Mouse (Mus musculus) heart, adult 2 months (tissue): ENCODE data around the gene Bcap31. TPM values are rescaled to one million over a fixed set of nuclear protein-coding genes. Genes with fewer than 3 reads are reported as not detected.

Source experiments
- DNase-seq, 2 experiments: peaks; one replicate each; pipeline ENCODE4 v3.0.0; 2021
- H3K27ac ChIP-seq: fragments of 200-600 bp; 2 replicates; pipeline ENCODE4 v1.8.1; 2022
- H3K27me3 ChIP-seq: fragments of 200-500 bp; 2 replicates; pipeline ENCODE4 v1.6.1; 2012; ENCODE audit warnings: mild to moderate bottlenecking, low read length, inconsistent platforms, mixed read lengths; ENCODE audit not compliant: control insufficient read depth, insufficient read depth
- H3K36me3 ChIP-seq: fragments of 200-500 bp; 2 replicates; pipeline ENCODE4 v1.6.1; 2012; ENCODE audit warnings: low read length, inconsistent platforms; ENCODE audit not compliant: control insufficient read depth, insufficient read depth
- H3K4me1 ChIP-seq: fragments of 200-500 bp; 2 replicates; pipeline ENCODE4 v1.6.1; 2011; ENCODE audit warnings: low read length; ENCODE audit not compliant: control insufficient read depth, insufficient read depth
- H3K4me3 ChIP-seq: fragments of 200-600 bp; 2 replicates; pipeline ENCODE4 v1.8.1; 2022
- H3K79me2 ChIP-seq: fragments of 200-500 bp; replicated peaks from 2 replicates; pipeline ENCODE4 v1.6.1; 2012; ENCODE audit warnings: mild to moderate bottlenecking, inconsistent platforms, low read length, moderate library complexity, mixed read lengths; ENCODE audit not compliant: control insufficient read depth, insufficient read depth
- H3K9ac ChIP-seq: fragments of 200-500 bp; 2 replicates; pipeline ENCODE4 v1.6.1; 2012; ENCODE audit warnings: low read depth, mild to moderate bottlenecking, control low read depth, inconsistent platforms, low read length, mixed read lengths
- CTCF ChIP-seq: fragments of 200-600 bp; IDR thresholded peaks from 2 replicates; pipeline ENCODE4 v1.8.1; 2022; ENCODE audit warnings: antibody characterized with exemption, mild to moderate bottlenecking, moderate library complexity
- EP300 ChIP-seq: fragments of 200-500 bp; IDR thresholded peaks from 2 replicates; pipeline ENCODE4 v1.6.1; 2011; ENCODE audit warnings: low read depth, low read length, control low read depth; ENCODE audit not compliant: insufficient read depth
- POLR2A ChIP-seq: fragments of 200-500 bp; IDR thresholded peaks from 2 replicates; pipeline ENCODE4 v1.6.1; 2011; ENCODE audit warnings: mild to moderate bottlenecking, low read depth, low read length, control low read depth; ENCODE audit not compliant: insufficient read depth
- WGBS: fragments of 180-500 bp; shearing (Covaris S2); methylation state at CpG from one replicate; pipeline ENCODE4 v1.1.7; 2018; 5-methylcytosine and 5-hydroxymethylcytosine counted together
- intact Hi-C: fragments of 180-260 bp; cut with DNase I; formaldehyde crosslinking; loops from one replicate; pipeline ENCODE4 v1.15.1; 2025
- polyA plus RNA-seq: library from polyadenylated mRNA; depleted of rRNA; stranded (reverse); fragments of >200 nt; gene quantifications from 2 replicates; pipeline ENCODE4 v1.2.3, GENCODE M21; 2012
- total RNA-seq, 2 experiments: library from RNA; stranded (reverse); gene quantifications; 2 replicates each; pipeline ENCODE4 v1.2.3; 2021

Gene Bcap31
- total and polyA plus RNA-seq, 3 experiments = 43.1 to 79.5 (median 71.8) TPM

GRCm38 (mm10) chrX:73690917-73691629, 24.9 kb downstream of the Bcap31 start:
- H3K9ac ChIP-seq = peak overlapping the region; percentile 54
- intact Hi-C loops = loop anchor here (2.0 to 5.0 kb wide), 2 partner anchors 16 to 639 kb away; no protein-coding TSS in a partner anchor
- H3K27me3 ChIP-seq = no peaks in the 10 kb centered on the region
- H3K79me2 ChIP-seq = no peaks in the 10 kb centered on the region
- 0 out of 2 replicates have a peak, but pooled peaks cover under 1% of the 10 kb centered on the region for H3K36me3 ChIP-seq
- 49% methylated on average over 5 of the region's 5 CpGs for WGBS
- peak; percentile 81 for TF ChIP-seq CTCF
- TF ChIP-seq EP300 = 0 out of 2 replicates have a peak, but pooled peaks have one; percentile 18
- TF ChIP-seq POLR2A = 0 out of 2 replicates have a peak, but pooled peaks have one; percentile 24
- peak; percentile 58 to 63 for DNase-seq
- H3K27ac ChIP-seq = peak overlapping the region; percentile 66
- peaks cover 4% of the 10 kb centered on the region for H3K4me1 ChIP-seq
- no peak overlapping the region for H3K4me3 ChIP-seq

- Histone ChIP-seq H3K27ac (peak overlapping the region; percentile 74), H3K27me3 (no peaks in the 10 kb centered on the region), H3K79me2 (no peaks in the 10 kb centered on the region), H3K36me3 (peaks cover 6% of the 10 kb centered on the region; the same call in 1 of the 2 replicates), H3K4me3 (no peak overlapping the region), H3K9ac (no peak overlapping the region), H3K4me1 (peaks cover 6% of the 10 kb centered on the region)
- WGBS = 40% methylated on average over 3 of the region's 3 CpGs
- peak in 1 of 2 experiments; percentile 50 for DNase-seq
- intact Hi-C loops = no loop called here
- no peak for TF ChIP-seq CTCF
- TF ChIP-seq POLR2A = no peak
- no peak for TF ChIP-seq EP300
Observed at GRCm38 (mm10) chrX:73685629-73686028, 30.3 kb downstream of the Bcap31 start.

- peak overlapping the region; percentile 74 for H3K27ac ChIP-seq
Observed at GRCm38 (mm10) chrX:73684978-73685377, 31.0 kb downstream of the Bcap31 start.

GRCm38 (mm10) chrX:73684156-73684555, 31.8 kb downstream of the Bcap31 start:
- WGBS = 85% methylated on average over 2 of the region's 2 CpGs
- TF ChIP-seq CTCF (no peak), POLR2A (no peak), EP300 (no peak)
- Histone ChIP-seq H3K27ac (no peak overlapping the region), H3K27me3 (no peaks in the 10 kb centered on the region), H3K9ac (no peak overlapping the region), H3K4me1 (peaks cover 6% of the 10 kb centered on the region), H3K79me2 (no peaks in the 10 kb centered on the region), H3K4me3 (no peak overlapping the region), H3K36me3 (peaks cover 6% of the 10 kb centered on the region; the same call in 1 of the 2 replicates)
- no peak for DNase-seq
- intact Hi-C loops = no loop called here

More at GRCm38 (mm10) chrX:73684978-73685377, 31.0 kb downstream of the Bcap31 start:
- no peaks in the 10 kb centered on the region for H3K79me2 ChIP-seq
- H3K9ac ChIP-seq = no peak overlapping the region
- H3K4me3 ChIP-seq = no peak overlapping the region
- intact Hi-C loops = no loop called here
- DNase-seq = no peak
- TF ChIP-seq POLR2A = no peak
- no peak for TF ChIP-seq CTCF
- TF ChIP-seq EP300 = no peak
- no peaks in the 10 kb centered on the region for H3K27me3 ChIP-seq
- H3K4me1 ChIP-seq = peaks cover 6% of the 10 kb centered on the region
- peaks cover 6% of the 10 kb centered on the region; the same call in 1 of the 2 replicates for H3K36me3 ChIP-seq

GRCm38 (mm10) chrX:73676668-73677067, 39.3 kb downstream of the Bcap31 start:
- Histone ChIP-seq H3K4me3 (no peak overlapping the region), H3K9ac (no peak overlapping the region)
- WGBS = 83% methylated on average over 4 of the region's 4 CpGs

GRCm38 (mm10) chrX:73675231-73675630, 40.7 kb downstream of the Bcap31 start:
- Histone ChIP-seq H3K4me1 (peaks cover 4% of the 10 kb centered on the region), H3K36me3 (peaks cover 2% of the 10 kb centered on the region; the same call in 1 of the 2 replicates), H3K27me3 (no peaks in the 10 kb centered on the region), H3K9ac (peak overlapping the region; percentile 95; the same call in 1 of the 2 replicates), H3K4me3 (peak overlapping the region; percentile 57; the same call in 1 of the 2 replicates), H3K79me2 (no peaks in the 10 kb centered on the region), H3K27ac (no peak overlapping the region; the same call in 1 of the 2 replicates)
- DNase-seq = no peak
- 46% methylated on average over 2 of the region's 2 CpGs for WGBS
- intact Hi-C loops = loop anchor here (2.0 kb wide), 1 partner anchor 16 kb away; no protein-coding TSS in a partner anchor
- no peak for TF ChIP-seq POLR2A
- no peak for TF ChIP-seq EP300
- TF ChIP-seq CTCF = no peak

More at GRCm38 (mm10) chrX:73676668-73677067, 39.3 kb downstream of the Bcap31 start:
- peaks cover 2% of the 10 kb centered on the region; the same call in 1 of the 2 replicates for H3K36me3 ChIP-seq
- DNase-seq = no peak
- intact Hi-C loops = no loop called here
- no peaks in the 10 kb centered on the region for H3K27me3 ChIP-seq
- no peak overlapping the region for H3K27ac ChIP-seq
- peaks cover 4% of the 10 kb centered on the region for H3K4me1 ChIP-seq
- no peaks in the 10 kb centered on the region for H3K79me2 ChIP-seq
- no peak for TF ChIP-seq CTCF
- TF ChIP-seq POLR2A = no peak
- no peak for TF ChIP-seq EP300
